Mouse (Mus musculus) bone marrow, adult 2 months (tissue): ENCODE measurements around the gene Hsd17b3. TPM values are rescaled to one million over a fixed set of nuclear protein-coding genes. Genes with fewer than 3 reads are reported as not detected.

Source experiments
- H3K27ac ChIP-seq: fragments of 200-500 bp; 2 replicates; pipeline ENCODE4 v1.5.1; 2012; ENCODE audit warnings: low read depth, mild to moderate bottlenecking, control low read depth, inconsistent platforms, low read length; ENCODE audit not compliant: control insufficient read depth, poor library complexity, insufficient read depth
- H3K4me1 ChIP-seq: fragments of 200-500 bp; 2 replicates; pipeline ENCODE4 v1.6.1; 2011; ENCODE audit warnings: low read length; ENCODE audit not compliant: control insufficient read depth, insufficient read depth
- H3K4me3 ChIP-seq: fragments of 200-500 bp; replicated peaks from 2 replicates; pipeline ENCODE3; 2011; ENCODE audit warnings: mild to moderate bottlenecking, low read depth, low read length, control low read depth; ENCODE audit not compliant: control insufficient read depth
- CTCF ChIP-seq: fragments of 200-500 bp; IDR thresholded peaks from 2 replicates; pipeline ENCODE4 v1.5.1; 2011; ENCODE audit warnings: low read length, control low read depth; ENCODE audit not compliant: control insufficient read depth, insufficient read depth
- POLR2A ChIP-seq: fragments of 200-500 bp; IDR thresholded peaks from 2 replicates; pipeline ENCODE4 v1.6.1; 2011; ENCODE audit warnings: low read depth, mild to moderate bottlenecking, control low read depth, low read length, borderline replicate concordance; ENCODE audit not compliant: control insufficient read depth
- WGBS: fragments of 180-500 bp; shearing (Covaris S2); methylation state at CpG from one replicate; pipeline ENCODE4 v1.1.7; 2018; 5-methylcytosine and 5-hydroxymethylcytosine counted together
- polyA plus RNA-seq: library from polyadenylated mRNA; stranded (reverse); fragments of >200 nt; gene quantifications from 2 replicates; pipeline ENCODE4 v1.2.4, GENCODE M21; 2011; ENCODE audit warnings: low replicate concordance; ENCODE audit not compliant: missing spikeins, insufficient read depth, insufficient read length

Hsd17b3 gene
- polyA plus RNA-seq, 1 experiment: not detected

- 85% methylated on average over 7 of the region's 7 CpGs for WGBS
- H3K4me1 ChIP-seq: no peaks in the 10 kb centered on the region
- no peak overlapping the region for H3K27ac ChIP-seq
- TF ChIP-seq CTCF: no peak
- no peak for TF ChIP-seq POLR2A
- H3K4me3 ChIP-seq: no peak overlapping the region
Measured at GRCm38 (mm10) chr13:64020902-64021311, 68.1 kb downstream of the Hsd17b3 start.

- no peak for TF ChIP-seq POLR2A
- no peak for TF ChIP-seq CTCF
- H3K4me3 ChIP-seq: no peak overlapping the region
- 74% methylated on average over 10 of the region's 10 CpGs for WGBS
- H3K4me1 ChIP-seq: no peaks in the 10 kb centered on the region
- H3K27ac ChIP-seq: no peak overlapping the region
Measured at GRCm38 (mm10) chr13:64018586-64019141, 70.4 kb downstream of the Hsd17b3 start.

- Histone ChIP-seq H3K4me1 (no peaks in the 10 kb centered on the region), H3K4me3 (no peak overlapping the region), H3K27ac (no peak overlapping the region)
- WGBS: 77% methylated on average over 4 of the region's 4 CpGs
- TF ChIP-seq CTCF (no peak), POLR2A (no peak)
Measured at GRCm38 (mm10) chr13:64016048-64016447, 73.0 kb downstream of the Hsd17b3 start.

- Histone ChIP-seq H3K4me3 (no peak overlapping the region), H3K27ac (no peak overlapping the region), H3K4me1 (no peaks in the 10 kb centered on the region)
- no peak for TF ChIP-seq POLR2A
- WGBS: 60% methylated on average over 4 of the region's 4 CpGs
Measured at GRCm38 (mm10) chr13:64011157-64011556, 77.9 kb downstream of the Hsd17b3 start.

Other genes with a start within 250 kb of the Hsd17b3 start
- 3.1 and 11.7 TPM in 2 replicates for gene Slc35d2, start 40.1 kb upstream of the Hsd17b3 start, polyA plus RNA-seq
- 19.3 and 24.3 TPM in 2 replicates for gene Zfp367, start 64.0 kb upstream of the Hsd17b3 start, polyA plus RNA-seq
- gene Habp4, start 72.6 kb upstream of the Hsd17b3 start, polyA plus RNA-seq: 5.4 and 7.1 TPM in 2 replicates
- gene Cdc14b, start 186.1 kb upstream of the Hsd17b3 start, polyA plus RNA-seq: 0.42 and 1.7 TPM in 2 replicates
- gene Aaed1, start 223.5 kb upstream of the Hsd17b3 start, polyA plus RNA-seq: 6.7 and 11.1 TPM in 2 replicates